Mouse (Mus musculus) neural tube, embryonic 13.5 days (tissue): ENCODE measurements around the gene Bmpr1b. TPM values are rescaled to one million over a fixed set of nuclear protein-coding genes. Genes with fewer than 3 reads are reported as not detected.

Experiments
- ATAC-seq: fragments of 200-750 bp; cut with Nextera tagmentation; 2 replicates; pipeline ENCODE4 v1.8.0; 2017; ENCODE audit warnings: low read depth, mild to moderate bottlenecking, moderate TSS enrichment, moderate library complexity
- H3K27ac ChIP-seq: fragments of 300-500 bp; sonication (generic); replicated peaks from 2 replicates; pipeline ENCODE4 v1.5.1; 2015; ENCODE audit warnings: moderate library complexity, mild to moderate bottlenecking, inconsistent platforms
- H3K27me3 ChIP-seq: fragments of 300-500 bp; sonication (generic); 2 replicates; pipeline ENCODE4 v1.6.1; 2015; ENCODE audit warnings: mild to moderate bottlenecking, inconsistent platforms
- H3K36me3 ChIP-seq: fragments of 300-500 bp; sonication (generic); 2 replicates; pipeline ENCODE4 v1.6.1; 2015; ENCODE audit warnings: mild to moderate bottlenecking, inconsistent platforms
- H3K4me1 ChIP-seq: fragments of 300-500 bp; sonication (generic); replicated peaks from 2 replicates; pipeline ENCODE4 v1.6.1; 2015; ENCODE audit warnings: inconsistent platforms
- H3K4me2 ChIP-seq: fragments of 300-500 bp; sonication (generic); 2 replicates; pipeline ENCODE4 v1.6.1; 2015; ENCODE audit warnings: inconsistent platforms, mild to moderate bottlenecking, moderate library complexity
- H3K4me3 ChIP-seq: fragments of 300-500 bp; sonication (generic); 2 replicates; pipeline ENCODE4 v1.5.1; 2015; ENCODE audit warnings: mild to moderate bottlenecking, inconsistent platforms
- H3K9ac ChIP-seq: fragments of 300-500 bp; sonication (generic); 2 replicates; pipeline ENCODE4 v1.6.1; 2015; ENCODE audit warnings: moderate library complexity, mild to moderate bottlenecking, inconsistent platforms
- H3K9me3 ChIP-seq: fragments of 300-500 bp; sonication (generic); 2 replicates; pipeline ENCODE4 v1.6.1; 2016; ENCODE audit warnings: inconsistent platforms
- WGBS: fragments of 180-500 bp; shearing (Covaris S2); methylation state at CpG from one replicate; pipeline ENCODE4 v1.1.7; 2015; 5-methylcytosine and 5-hydroxymethylcytosine counted together
- polyA plus RNA-seq: library from polyadenylated mRNA; unstranded; fragments of >200 nt; fragmentation: Nextera tagmentation; extraction: Ambion mirVana; gene quantifications from 2 replicates; pipeline ENCODE4 v1.2.1, GENCODE M21; 2015

Bmpr1b gene
- polyA plus RNA-seq, 1 experiment from 2014 or later, result 3.5 TPM

- H3K36me3 ChIP-seq, result no peaks in the 10 kb centered on the region
- 81% methylated on average over 6 of the region's 6 CpGs for WGBS
- no peak overlapping the region for H3K4me2 ChIP-seq
- no peaks in the 10 kb centered on the region for H3K4me1 ChIP-seq
- no peak overlapping the region for H3K4me3 ChIP-seq
- no peaks in the 10 kb centered on the region for H3K9me3 ChIP-seq
- no peak for ATAC-seq
- H3K27ac ChIP-seq, result no peak overlapping the region
- no peaks in the 10 kb centered on the region for H3K27me3 ChIP-seq
- H3K9ac ChIP-seq, result no peak overlapping the region
These were observed 63.0 kb downstream of the Bmpr1b start for GRCm38 (mm10) chr3:142106227-142106626.

- Histone ChIP-seq H3K4me2 (no peak overlapping the region), H3K4me1 (no peaks in the 10 kb centered on the region), H3K9ac (no peak overlapping the region), H3K27ac (no peak overlapping the region), H3K4me3 (no peak overlapping the region), H3K27me3 (no peaks in the 10 kb centered on the region), H3K36me3 (no peaks in the 10 kb centered on the region), H3K9me3 (no peaks in the 10 kb centered on the region)
- WGBS, result 88% methylated on average over 10 of the region's 10 CpGs
- no peak for ATAC-seq
These were observed 65.0 kb downstream of the Bmpr1b start for GRCm38 (mm10) chr3:142104027-142104805.

GRCm38 (mm10) chr3:142103622-142104021 lies 65.6 kb downstream of the Bmpr1b start:
- Histone ChIP-seq H3K4me1 (no peaks in the 10 kb centered on the region), H3K36me3 (no peaks in the 10 kb centered on the region), H3K4me2 (no peak overlapping the region), H3K4me3 (no peak overlapping the region), H3K9me3 (no peaks in the 10 kb centered on the region), H3K9ac (no peak overlapping the region), H3K27me3 (no peaks in the 10 kb centered on the region), H3K27ac (no peak overlapping the region)
- whole genome bisulfite sequencing, result 84% methylated on average over 4 of the region's 4 CpGs
- no peak for ATAC-seq

- H3K4me2 ChIP-seq, result no peak overlapping the region
- H3K9me3 ChIP-seq, result no peaks in the 10 kb centered on the region
- H3K27me3 ChIP-seq, result no peaks in the 10 kb centered on the region
- 40% methylated on average over 2 of the region's 2 CpGs for WGBS
- H3K36me3 ChIP-seq, result no peaks in the 10 kb centered on the region
- H3K27ac ChIP-seq, result no peak overlapping the region
- ATAC-seq, result no peak
- no peak overlapping the region for H3K9ac ChIP-seq
- H3K4me1 ChIP-seq, result no peaks in the 10 kb centered on the region
- no peak overlapping the region for H3K4me3 ChIP-seq
These were observed 70.1 kb downstream of the Bmpr1b start for GRCm38 (mm10) chr3:142099151-142099550.

GRCm38 (mm10) chr3:142094049-142094448 lies 75.2 kb downstream of the Bmpr1b start:
- H3K36me3 ChIP-seq, result no peaks in the 10 kb centered on the region
- no peak overlapping the region for H3K4me3 ChIP-seq
- H3K9ac ChIP-seq, result no peak overlapping the region
- H3K4me1 ChIP-seq, result no peaks in the 10 kb centered on the region
- 70% methylated on average over 4 of the region's 4 CpGs for WGBS
- no peak overlapping the region for H3K4me2 ChIP-seq
- no peaks in the 10 kb centered on the region for H3K27me3 ChIP-seq
- ATAC-seq, result no peak
- no peak overlapping the region for H3K27ac ChIP-seq
- H3K9me3 ChIP-seq, result no peaks in the 10 kb centered on the region

- H3K4me3 ChIP-seq, result no peak overlapping the region
- ATAC-seq, result no peak
- H3K27ac ChIP-seq, result no peak overlapping the region
- H3K36me3 ChIP-seq, result no peaks in the 10 kb centered on the region
- H3K4me2 ChIP-seq, result no peak overlapping the region
- no peaks in the 10 kb centered on the region for H3K9me3 ChIP-seq
- H3K4me1 ChIP-seq, result 0 out of 2 replicates have a peak, but pooled peaks cover 2% of the 10 kb centered on the region
- H3K9ac ChIP-seq, result no peak overlapping the region
- H3K27me3 ChIP-seq, result no peaks in the 10 kb centered on the region
- WGBS, result 95% methylated on average over 4 of the region's 4 CpGs
These were observed 79.5 kb downstream of the Bmpr1b start for GRCm38 (mm10) chr3:142089684-142090083.

- Histone ChIP-seq H3K9me3 (no peaks in the 10 kb centered on the region), H3K36me3 (no peaks in the 10 kb centered on the region), H3K9ac (no peak overlapping the region), H3K4me1 (0 out of 2 replicates have a peak, but pooled peaks cover 2% of the 10 kb centered on the region), H3K4me2 (no peak overlapping the region), H3K27me3 (no peaks in the 10 kb centered on the region), H3K4me3 (no peak overlapping the region), H3K27ac (no peak overlapping the region)
- 60% methylated on average over 3 of the region's 3 CpGs for WGBS
- no peak for ATAC-seq
These were observed 83.3 kb downstream of the Bmpr1b start for GRCm38 (mm10) chr3:142085938-142086337.

- Histone ChIP-seq H3K36me3 (no peaks in the 10 kb centered on the region), H3K27ac (no peak overlapping the region), H3K27me3 (no peaks in the 10 kb centered on the region), H3K4me2 (no peak overlapping the region), H3K9me3 (no peaks in the 10 kb centered on the region), H3K4me1 (0 out of 2 replicates have a peak, but pooled peaks cover 2% of the 10 kb centered on the region), H3K9ac (no peak overlapping the region), H3K4me3 (no peak overlapping the region)
- WGBS, result 43% methylated on average over 1 of the region's 1 CpGs
- ATAC-seq, result no peak
These were observed 85.1 kb downstream of the Bmpr1b start for GRCm38 (mm10) chr3:142084091-142084490.

GRCm38 (mm10) chr3:142077723-142078302 lies 91.4 kb downstream of the Bmpr1b start:
- no peaks in the 10 kb centered on the region for H3K27me3 ChIP-seq
- no peaks in the 10 kb centered on the region for H3K9me3 ChIP-seq
- H3K4me3 ChIP-seq, result no peak overlapping the region
- H3K4me1 ChIP-seq, result no peaks in the 10 kb centered on the region
- no peak for ATAC-seq
- H3K4me2 ChIP-seq, result no peak overlapping the region
- H3K9ac ChIP-seq, result no peak overlapping the region
- no peaks in the 10 kb centered on the region for H3K36me3 ChIP-seq
- no peak overlapping the region for H3K27ac ChIP-seq
- 88% methylated on average over 3 of the region's 3 CpGs for WGBS

GRCm38 (mm10) chr3:142071601-142072000 lies 97.6 kb downstream of the Bmpr1b start:
- no peaks in the 10 kb centered on the region for H3K9me3 ChIP-seq
- H3K4me2 ChIP-seq, result no peak overlapping the region
- no peak overlapping the region for H3K4me3 ChIP-seq
- 0 out of 2 replicates have a peak, but pooled peaks cover 3% of the 10 kb centered on the region for H3K4me1 ChIP-seq
- no peaks in the 10 kb centered on the region for H3K36me3 ChIP-seq
- no peak overlapping the region for H3K9ac ChIP-seq
- H3K27ac ChIP-seq, result no peak overlapping the region
- no peak for ATAC-seq
- no peaks in the 10 kb centered on the region for H3K27me3 ChIP-seq
- WGBS, result 90% methylated on average over 5 of the region's 5 CpGs

GRCm38 (mm10) chr3:142066792-142067346 lies 102.4 kb downstream of the Bmpr1b start:
- H3K4me1 ChIP-seq, result peaks cover 13% of the 10 kb centered on the region
- 74% methylated on average over 1 of the region's 1 CpGs for WGBS
- no peak overlapping the region for H3K27ac ChIP-seq
- H3K27me3 ChIP-seq, result no peaks in the 10 kb centered on the region
- no peaks in the 10 kb centered on the region for H3K9me3 ChIP-seq
- no peak overlapping the region for H3K4me2 ChIP-seq
- no peak for ATAC-seq
- no peak overlapping the region for H3K4me3 ChIP-seq
- H3K9ac ChIP-seq, result no peak overlapping the region
- H3K36me3 ChIP-seq, result no peaks in the 10 kb centered on the region

GRCm38 (mm10) chr3:142065111-142065510 lies 104.1 kb downstream of the Bmpr1b start:
- ATAC-seq, result no peak
- Histone ChIP-seq H3K9ac (no peak overlapping the region), H3K4me1 (peaks cover 18% of the 10 kb centered on the region), H3K36me3 (no peaks in the 10 kb centered on the region), H3K27ac (no peak overlapping the region), H3K27me3 (no peaks in the 10 kb centered on the region), H3K9me3 (no peaks in the 10 kb centered on the region), H3K4me2 (no peak overlapping the region), H3K4me3 (no peak overlapping the region)
- 51% methylated on average over 5 of the region's 5 CpGs for WGBS
